Mouse (Mus musculus): ENCODE results near the gene Cd300lb. TPM values are rescaled to one million over a fixed set of nuclear protein-coding genes. Genes with fewer than 3 reads are reported as not detected.

Cd300lb gene
- polyA plus RNA-seq (2014; fragmentation: Nextera tagmentation; extraction: Ambion mirVana): 1.7 and 2.4 TPM in 2 replicates

DNA sequence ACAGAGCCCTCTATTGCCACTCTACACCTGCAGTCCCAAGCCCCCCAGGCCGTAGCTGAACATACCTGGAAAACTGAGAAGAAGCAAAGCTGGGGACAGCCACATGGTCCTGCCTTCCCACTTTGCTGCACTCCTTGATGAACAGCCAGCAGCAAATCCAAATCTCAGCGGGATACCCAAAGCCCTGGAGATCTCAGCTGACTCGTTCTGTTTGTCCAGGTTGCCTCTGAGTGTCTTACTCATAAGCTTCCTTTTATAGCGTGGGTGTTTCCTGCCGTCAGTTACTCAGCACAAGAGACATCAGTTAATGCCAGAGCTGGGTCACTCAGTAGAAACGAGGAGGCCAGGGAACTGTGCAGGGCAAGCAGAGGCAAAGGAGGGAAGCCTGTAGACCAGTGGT lies at the start of gene Cd300lb:
TSS of gene Cd300lb (minus strand) at position 243 of the 400 bp plus-strand sequence.
- Histone ChIP-seq H3K9me3 (replicated peaks; ENCODE audit: control insufficient read depth, low read length) (no peaks in the 10 kb centered on the region), H3K4me3 (ENCODE audit: low read depth, low read length) (no peak within 1 kb of the TSS), H3K27ac (ENCODE audit: low read depth, low read length) (no peak within 1 kb of the TSS), H3K4me2 (no peak within 1 kb of the TSS), H3K36me3 (ENCODE audit: control insufficient read depth, insufficient read depth, low read length) (no peaks in the 10 kb centered on the region), H3K4me1 (ENCODE audit: control insufficient read depth, insufficient read depth, low read length) (peaks cover 6% of the 10 kb centered on the region; the same call in 1 of the 2 replicates), H3K27me3 (ENCODE audit: control insufficient read depth, insufficient read depth, low read length) (no peaks in the 10 kb centered on the region), H3K9ac (ENCODE audit: low read depth, low read length) (no peak within 1 kb of the TSS)
- WGBS (ENCODE audit: insufficient replicate concordance): 40% methylated on average over 6 of the region's 6 CpGs
- no peak for ATAC-seq (replicated peaks; ENCODE audit: insufficient number of reproducible peaks, low FRiP score, low TSS enrichment)

DNA sequence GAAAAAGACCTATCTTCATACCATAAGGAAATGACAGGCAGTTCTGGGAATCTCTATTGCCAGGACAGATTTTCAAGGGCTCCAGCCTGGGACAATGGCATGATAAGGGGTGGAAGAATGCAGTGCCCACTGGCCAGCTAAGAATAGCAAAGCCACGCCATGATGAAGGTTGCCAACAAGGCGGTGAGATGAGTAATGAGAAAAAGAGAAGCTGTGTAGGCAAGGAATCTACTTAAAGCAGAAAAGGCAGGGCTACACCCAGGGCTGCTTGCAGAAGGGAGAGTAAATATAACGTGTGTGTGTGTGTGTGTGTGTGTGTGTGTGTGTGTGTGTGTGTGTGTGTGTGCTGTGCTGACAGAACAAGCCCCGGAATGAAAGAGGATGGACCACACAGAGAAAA lies 47.7 kb upstream of the Cd300lb start:
- H3K36me3 ChIP-seq (ENCODE audit: control insufficient read depth, insufficient read depth, low read length): no peaks in the 10 kb centered on the region
- H3K4me1 ChIP-seq (ENCODE audit: control insufficient read depth, insufficient read depth, low read length): no peaks in the 10 kb centered on the region
- H3K9ac ChIP-seq (ENCODE audit: low read depth, low read length): no peak overlapping the region
- H3K4me2 ChIP-seq: no peak overlapping the region
- H3K9me3 ChIP-seq (replicated peaks; ENCODE audit: control insufficient read depth, low read length): peaks cover 4% of the 10 kb centered on the region; the same call in 1 of the 2 replicates
- no peaks in the 10 kb centered on the region for H3K27me3 ChIP-seq (ENCODE audit: control insufficient read depth, insufficient read depth, low read length)
- H3K27ac ChIP-seq (ENCODE audit: low read depth, low read length): no peak overlapping the region
- no peak overlapping the region for H3K4me3 ChIP-seq (ENCODE audit: low read depth, low read length)
- 58% methylated on average over 4 of the region's 4 CpGs for WGBS (ENCODE audit: insufficient replicate concordance)
- ATAC-seq (replicated peaks; ENCODE audit: insufficient number of reproducible peaks, low FRiP score, low TSS enrichment): no peak

DNA sequence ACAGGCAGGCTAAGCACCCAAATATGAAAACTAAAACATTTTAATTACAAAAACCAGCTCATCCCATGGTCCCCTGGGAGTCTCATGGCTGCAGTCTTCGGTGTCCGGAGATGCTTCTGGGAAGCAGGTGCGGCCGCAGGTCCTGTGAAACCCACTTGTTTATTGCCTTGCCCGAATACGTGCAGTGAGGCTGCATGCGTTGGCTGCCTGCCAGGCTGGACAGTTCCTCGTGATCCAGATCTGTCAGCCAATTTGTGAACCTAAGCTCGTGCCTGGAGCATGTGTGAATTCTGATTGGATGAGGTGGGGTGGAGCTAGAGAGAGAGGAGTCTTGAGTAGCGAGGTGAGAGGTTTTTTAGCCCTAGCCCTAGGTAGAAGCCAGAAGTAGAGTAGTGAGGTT lies 38.5 kb upstream of the Cd300lb start:
- Histone ChIP-seq H3K36me3 (ENCODE audit: control insufficient read depth, insufficient read depth, low read length) (no peaks in the 10 kb centered on the region), H3K27me3 (ENCODE audit: control insufficient read depth, insufficient read depth, low read length) (no peaks in the 10 kb centered on the region), H3K9me3 (replicated peaks; ENCODE audit: control insufficient read depth, low read length) (peaks cover 2% of the 10 kb centered on the region; the same call in 1 of the 2 replicates), H3K4me1 (ENCODE audit: control insufficient read depth, insufficient read depth, low read length) (no peaks in the 10 kb centered on the region), H3K27ac (ENCODE audit: low read depth, low read length) (no peak overlapping the region), H3K4me2 (no peak overlapping the region), H3K9ac (ENCODE audit: low read depth, low read length) (no peak overlapping the region), H3K4me3 (ENCODE audit: low read depth, low read length) (no peak overlapping the region)
- 77% methylated on average over 10 of the region's 10 CpGs for WGBS (ENCODE audit: insufficient replicate concordance)
- no peak for ATAC-seq (replicated peaks; ENCODE audit: insufficient number of reproducible peaks, low FRiP score, low TSS enrichment)

DNA sequence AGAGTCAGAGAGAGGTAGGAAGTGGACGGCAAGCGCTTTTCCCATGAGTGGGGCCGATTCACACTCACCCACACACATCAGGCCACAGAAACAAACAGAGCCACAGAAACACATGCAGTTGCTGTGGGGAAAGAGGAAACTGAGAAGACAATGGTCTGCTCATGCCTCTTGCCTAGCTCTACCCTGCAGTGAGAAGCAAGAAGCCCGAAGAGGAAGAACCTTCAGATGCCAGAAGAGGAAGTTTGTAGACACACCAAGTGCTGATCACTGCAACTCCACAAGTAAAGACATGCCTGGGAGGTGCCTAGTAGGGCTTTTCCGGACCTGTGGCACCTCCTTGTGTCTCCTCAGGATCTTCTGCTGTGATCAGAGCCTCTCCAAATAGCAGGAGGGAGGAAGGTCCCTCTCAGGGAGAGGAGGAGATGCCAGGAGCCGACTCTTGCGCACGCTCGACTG lies 34.6 kb upstream of the Cd300lb start, which contains the start of gene Cd300c:
TSS of gene Cd300c (minus strand) at position 406 of the 456 bp plus-strand sequence.
- no peaks in the 10 kb centered on the region; the same call in 1 of the 2 replicates for H3K4me1 ChIP-seq (ENCODE audit: control insufficient read depth, insufficient read depth, low read length)
- WGBS (ENCODE audit: insufficient replicate concordance): 88% methylated on average over 9 of the region's 9 CpGs
- H3K27me3 ChIP-seq (ENCODE audit: control insufficient read depth, insufficient read depth, low read length): no peaks in the 10 kb centered on the region
- no peak within 1 kb of the TSS for H3K4me2 ChIP-seq
- H3K9me3 ChIP-seq (replicated peaks; ENCODE audit: control insufficient read depth, low read length): no peaks in the 10 kb centered on the region
- ATAC-seq (replicated peaks; ENCODE audit: insufficient number of reproducible peaks, low FRiP score, low TSS enrichment): no peak
- H3K27ac ChIP-seq (ENCODE audit: low read depth, low read length): no peak within 1 kb of the TSS
- H3K9ac ChIP-seq (ENCODE audit: low read depth, low read length): no peak within 1 kb of the TSS
- no peak within 1 kb of the TSS for H3K4me3 ChIP-seq (ENCODE audit: low read depth, low read length)
- H3K36me3 ChIP-seq (ENCODE audit: control insufficient read depth, insufficient read depth, low read length): no peaks in the 10 kb centered on the region

DNA sequence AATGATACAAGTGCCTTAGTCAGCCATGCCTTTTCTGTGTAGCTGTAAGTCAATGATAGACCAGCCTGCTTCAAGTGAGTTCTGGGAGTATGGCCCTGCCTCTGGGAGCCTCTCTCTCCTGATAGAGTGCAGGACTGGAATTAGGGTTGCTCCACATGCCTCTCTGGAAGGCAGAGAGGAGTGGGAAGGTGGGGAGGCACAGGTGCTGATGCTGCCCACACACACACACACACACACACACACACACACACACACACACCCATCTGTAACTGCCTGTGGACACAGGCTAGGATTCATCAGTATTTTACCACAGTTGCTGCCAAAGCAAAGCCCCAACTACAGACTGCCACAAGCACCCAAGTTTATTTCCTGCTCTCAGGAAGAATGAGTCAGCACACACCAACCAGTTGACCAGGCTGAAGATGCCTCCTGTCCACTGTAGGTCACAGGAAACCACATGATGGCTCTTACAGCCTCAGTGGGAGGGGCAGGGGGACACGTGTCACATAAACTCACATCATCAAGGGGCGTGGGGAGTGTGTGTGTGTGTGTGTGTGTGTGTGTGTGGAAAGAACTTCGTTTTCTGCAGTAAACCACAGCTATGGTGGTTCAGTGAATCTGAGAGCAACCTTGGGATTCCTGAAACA lies 31.1 kb upstream of the Cd300lb start:
- H3K9ac ChIP-seq (ENCODE audit: low read depth, low read length): no peak overlapping the region
- H3K4me3 ChIP-seq (ENCODE audit: low read depth, low read length): no peak overlapping the region
- no peak overlapping the region for H3K4me2 ChIP-seq
- no peaks in the 10 kb centered on the region for H3K9me3 ChIP-seq (replicated peaks; ENCODE audit: control insufficient read depth, low read length)
- no peaks in the 10 kb centered on the region; the same call in 1 of the 2 replicates for H3K4me1 ChIP-seq (ENCODE audit: control insufficient read depth, insufficient read depth, low read length)
- H3K27me3 ChIP-seq (ENCODE audit: control insufficient read depth, insufficient read depth, low read length): no peaks in the 10 kb centered on the region
- ATAC-seq (replicated peaks; ENCODE audit: insufficient number of reproducible peaks, low FRiP score, low TSS enrichment): no peak
- WGBS (ENCODE audit: insufficient replicate concordance): 54% methylated on average over 3 of the region's 3 CpGs
- no peaks in the 10 kb centered on the region for H3K36me3 ChIP-seq (ENCODE audit: control insufficient read depth, insufficient read depth, low read length)
- no peak overlapping the region for H3K27ac ChIP-seq (ENCODE audit: low read depth, low read length)

DNA sequence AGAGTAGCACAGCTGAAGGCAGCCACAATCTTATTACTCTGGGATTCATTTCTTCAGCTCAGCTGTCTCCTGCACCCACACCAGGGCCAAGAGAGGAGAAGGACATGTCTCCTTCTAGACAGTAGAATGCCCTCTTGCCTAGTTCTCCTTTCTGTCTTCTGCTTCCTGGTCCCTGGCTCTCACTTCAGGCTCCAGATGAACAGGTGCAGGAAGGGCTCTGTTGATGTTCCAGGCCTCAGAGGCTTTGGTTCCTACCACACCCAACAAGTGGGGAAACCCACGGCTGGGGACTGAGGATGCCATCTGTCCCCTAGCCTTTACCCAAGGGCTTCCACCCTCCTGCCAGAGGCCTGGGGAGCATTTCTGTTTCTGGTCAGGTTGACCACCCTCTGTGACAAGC lies 26.2 kb upstream of the Cd300lb start:
- Histone ChIP-seq H3K27ac (ENCODE audit: low read depth, low read length) (no peak overlapping the region), H3K4me3 (ENCODE audit: low read depth, low read length) (no peak overlapping the region), H3K36me3 (ENCODE audit: control insufficient read depth, insufficient read depth, low read length) (no peaks in the 10 kb centered on the region), H3K9ac (ENCODE audit: low read depth, low read length) (no peak overlapping the region), H3K27me3 (ENCODE audit: control insufficient read depth, insufficient read depth, low read length) (no peaks in the 10 kb centered on the region), H3K4me2 (no peak overlapping the region), H3K4me1 (ENCODE audit: control insufficient read depth, insufficient read depth, low read length) (no peaks in the 10 kb centered on the region; the same call in 1 of the 2 replicates), H3K9me3 (replicated peaks; ENCODE audit: control insufficient read depth, low read length) (no peaks in the 10 kb centered on the region)
- ATAC-seq (replicated peaks; ENCODE audit: insufficient number of reproducible peaks, low FRiP score, low TSS enrichment): no peak
- WGBS (ENCODE audit: insufficient replicate concordance): 71% methylated on average over 1 of the region's 1 CpGs

DNA sequence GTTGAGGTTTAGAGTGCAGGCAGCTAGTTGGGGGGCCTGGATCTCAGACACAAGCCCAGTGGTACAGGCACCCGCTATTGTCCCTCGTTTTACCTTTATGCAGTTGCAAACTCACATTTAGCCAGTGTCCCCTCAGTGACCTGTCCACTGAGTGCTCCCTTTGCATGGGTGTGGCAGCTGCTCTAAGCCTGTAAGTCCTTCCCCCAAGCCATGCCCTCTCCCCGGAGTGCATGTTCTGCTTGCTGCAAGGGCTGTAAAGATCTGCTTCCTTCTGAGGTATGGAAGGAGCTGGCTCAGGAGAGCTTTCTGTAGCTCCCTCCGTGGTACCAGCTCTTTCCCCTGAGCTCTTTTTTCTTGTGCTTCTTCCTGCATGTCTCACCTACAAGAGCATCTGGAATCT lies 595 bp downstream of the Cd300lb start:
- 74% methylated on average over 4 of the region's 4 CpGs for WGBS (ENCODE audit: insufficient replicate concordance)
- H3K4me2 ChIP-seq: no peak overlapping the region
- H3K4me3 ChIP-seq (ENCODE audit: low read depth, low read length): no peak overlapping the region
- ATAC-seq (replicated peaks; ENCODE audit: insufficient number of reproducible peaks, low FRiP score, low TSS enrichment): no peak
- H3K36me3 ChIP-seq (ENCODE audit: control insufficient read depth, insufficient read depth, low read length): no peaks in the 10 kb centered on the region
- H3K9me3 ChIP-seq (replicated peaks; ENCODE audit: control insufficient read depth, low read length): no peaks in the 10 kb centered on the region
- no peaks in the 10 kb centered on the region for H3K27me3 ChIP-seq (ENCODE audit: control insufficient read depth, insufficient read depth, low read length)
- H3K27ac ChIP-seq (ENCODE audit: low read depth, low read length): no peak overlapping the region
- H3K9ac ChIP-seq (ENCODE audit: low read depth, low read length): no peak overlapping the region
- H3K4me1 ChIP-seq (ENCODE audit: control insufficient read depth, insufficient read depth, low read length): peaks cover 8% of the 10 kb centered on the region

DNA sequence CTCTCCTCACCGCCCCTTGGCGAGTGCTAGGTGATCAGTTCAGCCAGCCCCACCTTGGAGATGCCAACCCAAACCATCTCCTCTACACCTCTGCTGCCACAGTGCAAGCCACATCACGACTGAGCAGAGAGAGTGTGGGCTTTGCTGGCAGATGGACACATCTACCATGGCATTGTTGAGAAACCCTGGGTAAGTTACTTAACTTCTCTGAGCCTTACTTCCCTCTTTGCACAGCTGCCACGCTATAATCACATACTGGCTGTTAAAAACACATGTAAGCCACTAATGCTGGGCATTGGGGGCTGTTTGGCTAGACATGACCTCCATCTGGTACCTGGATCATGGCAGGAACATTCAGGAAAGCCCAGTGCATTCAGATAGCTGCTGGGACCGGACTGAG lies 3.1 kb downstream of the Cd300lb start:
- H3K27ac ChIP-seq (ENCODE audit: low read depth, low read length): no peak overlapping the region
- whole genome bisulfite sequencing (ENCODE audit: insufficient replicate concordance): 83% methylated on average over 5 of the region's 5 CpGs

DNA sequence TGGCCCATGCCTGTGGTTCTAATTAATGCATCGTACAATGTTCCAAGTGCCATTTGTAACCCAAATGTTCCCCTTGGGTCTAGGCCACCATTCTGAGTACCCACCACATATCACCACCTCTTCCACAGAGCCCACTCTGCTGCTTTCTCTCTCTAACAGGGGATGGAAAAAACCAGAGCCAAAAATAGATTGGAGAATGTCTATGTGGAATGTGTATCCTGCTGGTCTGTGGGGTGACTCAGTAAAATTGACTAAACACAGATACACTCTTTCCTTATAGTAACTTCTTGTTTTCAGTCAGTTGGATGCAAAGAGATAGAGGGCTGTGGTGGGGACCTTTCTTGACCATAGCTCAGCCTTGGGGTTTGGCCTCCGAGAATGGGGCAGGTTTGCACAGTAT lies 4.6 kb downstream of the Cd300lb start:
- 70% methylated on average over 2 of the region's 2 CpGs for WGBS (ENCODE audit: insufficient replicate concordance)
- Histone ChIP-seq H3K27ac (ENCODE audit: low read depth, low read length) (peak overlapping the region; percentile 68), H3K4me1 (ENCODE audit: control insufficient read depth, insufficient read depth, low read length) (peaks cover 12% of the 10 kb centered on the region), H3K4me2 (no peak overlapping the region), H3K9me3 (replicated peaks; ENCODE audit: control insufficient read depth, low read length) (no peaks in the 10 kb centered on the region), H3K36me3 (ENCODE audit: control insufficient read depth, insufficient read depth, low read length) (no peaks in the 10 kb centered on the region), H3K27me3 (ENCODE audit: control insufficient read depth, insufficient read depth, low read length) (no peaks in the 10 kb centered on the region), H3K4me3 (ENCODE audit: low read depth, low read length) (no peak overlapping the region), H3K9ac (ENCODE audit: low read depth, low read length) (no peak overlapping the region)
- ATAC-seq (replicated peaks; ENCODE audit: insufficient number of reproducible peaks, low FRiP score, low TSS enrichment): no peak

More for the DNA sequence above, 3.1 kb downstream of the Cd300lb start:
- H3K4me2 ChIP-seq: no peak overlapping the region
- peaks cover 12% of the 10 kb centered on the region for H3K4me1 ChIP-seq (ENCODE audit: control insufficient read depth, insufficient read depth, low read length)
- no peak overlapping the region for H3K9ac ChIP-seq (ENCODE audit: low read depth, low read length)
- no peaks in the 10 kb centered on the region for H3K27me3 ChIP-seq (ENCODE audit: control insufficient read depth, insufficient read depth, low read length)
- H3K9me3 ChIP-seq (replicated peaks; ENCODE audit: control insufficient read depth, low read length): no peaks in the 10 kb centered on the region
- no peak overlapping the region for H3K4me3 ChIP-seq (ENCODE audit: low read depth, low read length)
- no peaks in the 10 kb centered on the region for H3K36me3 ChIP-seq (ENCODE audit: control insufficient read depth, insufficient read depth, low read length)
- ATAC-seq (replicated peaks; ENCODE audit: insufficient number of reproducible peaks, low FRiP score, low TSS enrichment): no peak
